Mouse (Mus musculus) layer of hippocampus, postnatal 36 days (tissue): ENCODE measurements around the gene Ager. TPM values are rescaled to one million over a fixed set of nuclear protein-coding genes. Genes with fewer than 3 reads are reported as not detected.

Experiments used
- DNase-seq, 2 experiments: peaks; one replicate each; pipeline ENCODE4 v3.0.0; 2022
- total RNA-seq, 2 experiments: library from RNA; stranded (reverse); gene quantifications; 2 replicates each; pipeline ENCODE4 v1.2.3; 2021

Ager gene
- total RNA-seq, 2 experiments from 2014 or later: 0.60 to 0.94 TPM

DNA sequence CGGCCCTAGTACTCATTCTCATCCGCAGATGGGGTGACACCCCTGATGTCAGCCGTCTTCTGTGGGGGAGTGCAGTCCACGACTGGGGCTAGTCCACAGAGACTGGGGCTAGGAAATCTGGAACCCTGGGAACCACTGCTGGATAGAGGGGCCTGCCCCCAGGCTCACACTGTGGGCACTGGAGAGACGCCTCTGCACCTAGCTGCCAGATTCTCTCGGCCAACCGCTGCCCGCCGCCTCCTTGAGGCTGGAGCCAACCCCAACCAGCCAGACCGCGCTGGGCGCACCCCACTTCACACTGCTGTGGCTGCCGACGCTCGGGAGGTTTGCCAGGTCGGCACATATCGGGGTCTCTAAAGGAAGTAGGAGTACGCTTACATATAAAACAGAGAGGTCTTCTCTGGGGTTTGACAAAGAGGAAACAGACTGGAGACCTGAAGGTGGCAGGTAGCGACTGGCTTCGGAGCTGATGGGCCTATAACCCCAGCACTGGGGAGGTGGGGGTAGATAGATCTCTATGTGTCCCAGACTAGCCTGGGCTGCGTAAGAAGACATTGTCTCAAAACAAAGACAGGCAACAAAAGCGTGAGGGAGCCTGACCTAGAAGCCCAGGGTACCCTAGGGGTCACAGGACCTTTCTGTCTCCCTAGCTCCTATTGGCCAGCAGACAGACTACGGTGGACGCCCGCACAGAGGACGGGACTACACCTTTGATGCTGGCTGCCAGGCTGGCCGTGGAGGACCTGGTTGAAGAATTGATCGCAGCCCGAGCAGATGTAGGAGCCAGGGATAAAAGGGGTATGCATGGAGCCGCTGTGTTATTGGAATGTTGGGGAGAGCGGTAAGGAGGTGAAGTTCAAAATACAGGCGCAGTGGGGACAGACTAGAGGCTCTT lies 11.5 kb upstream of the Ager start:
- DNase-seq: no peak

DNA sequence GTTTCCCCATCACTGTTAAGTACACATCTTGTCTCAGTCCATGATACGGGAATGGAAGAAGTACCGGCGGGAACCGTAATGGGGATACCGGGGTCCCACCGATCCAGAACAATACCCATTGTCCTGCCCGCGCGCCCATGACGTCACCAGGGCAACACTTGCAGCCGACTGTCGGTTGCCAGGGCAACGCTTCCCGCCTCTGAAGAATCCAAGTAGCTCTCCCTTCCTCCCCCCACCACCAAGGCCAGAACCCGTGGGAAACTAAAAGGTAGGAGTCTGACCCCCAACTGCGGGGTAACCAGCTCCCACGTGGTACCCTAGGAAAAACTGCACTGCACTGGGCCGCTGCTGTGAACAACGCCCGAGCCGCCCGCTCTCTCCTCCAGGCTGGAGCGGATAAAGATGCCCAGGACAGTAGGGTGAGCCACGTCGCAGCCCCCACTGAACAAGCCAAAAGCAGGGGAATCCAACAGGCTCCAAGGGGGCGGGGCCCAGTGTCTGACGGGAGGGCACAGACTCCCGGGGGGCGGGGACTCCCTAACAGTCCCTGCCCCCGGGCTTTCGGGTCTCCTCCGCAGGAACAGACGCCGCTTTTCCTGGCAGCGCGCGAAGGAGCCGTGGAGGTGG lies 10.8 kb upstream of the Ager start:
- DNase-seq: peak; percentile 80 to 84

DNA sequence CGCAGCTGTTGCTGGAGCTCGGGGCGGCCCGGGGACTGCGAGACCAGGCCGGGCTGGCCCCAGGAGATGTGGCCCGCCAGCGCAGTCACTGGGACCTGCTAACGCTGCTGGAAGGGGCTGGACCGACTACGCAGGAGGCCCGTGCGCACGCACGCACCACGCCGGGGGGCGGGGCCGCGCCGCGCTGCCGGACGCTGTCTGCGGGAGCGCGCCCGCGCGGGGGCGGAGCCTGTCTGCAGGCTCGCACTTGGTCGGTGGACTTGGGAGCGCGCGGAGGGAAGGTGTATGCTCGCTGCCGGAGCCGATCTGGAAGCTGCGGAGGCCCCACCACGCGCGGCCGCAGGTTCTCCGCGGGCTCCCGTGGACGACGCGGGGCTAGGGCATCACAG lies 10.2 kb upstream of the Ager start:
- peak; percentile 98 for DNase-seq

DNA sequence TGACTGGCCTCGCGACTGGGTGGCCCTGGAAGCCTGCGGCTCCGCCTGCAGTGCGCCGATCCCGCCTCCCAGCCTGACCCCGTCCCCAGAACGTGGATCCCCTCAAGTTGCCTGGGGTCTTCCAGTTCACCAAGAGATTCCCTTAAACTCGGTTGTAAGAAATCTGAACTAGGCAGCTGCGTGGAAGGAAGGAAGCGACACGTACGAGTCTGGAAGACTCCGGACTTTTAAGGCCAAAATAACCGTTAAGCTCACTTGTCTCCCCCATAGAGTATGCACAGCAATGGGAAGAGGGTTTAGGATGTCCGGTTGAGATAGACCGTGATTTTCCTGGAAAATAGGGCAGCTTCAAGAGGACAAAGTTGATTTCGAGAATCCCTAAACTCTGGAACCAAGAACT lies 9.8 kb upstream of the Ager start:
- DNase-seq: no peak

DNA sequence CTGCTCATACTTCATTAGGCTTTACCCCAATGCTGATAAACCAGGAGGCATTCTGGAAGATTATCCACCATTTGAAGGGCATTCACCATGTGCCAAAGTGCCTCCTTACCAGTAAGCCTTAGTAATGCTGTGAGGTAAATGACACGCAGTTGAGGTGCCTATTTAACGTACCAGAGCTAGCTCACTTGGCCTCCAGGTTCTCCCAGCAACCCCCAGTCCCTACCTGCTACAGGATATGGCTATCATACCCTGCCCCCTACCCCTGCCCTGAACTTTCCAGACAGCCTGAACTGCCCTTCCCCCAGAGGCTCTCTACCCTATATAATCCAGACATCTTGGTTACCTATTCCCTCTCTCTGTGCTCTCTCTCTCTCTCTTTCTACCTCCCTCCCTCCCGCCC lies 8.9 kb upstream of the Ager start:
- no peak for DNase-seq

DNA sequence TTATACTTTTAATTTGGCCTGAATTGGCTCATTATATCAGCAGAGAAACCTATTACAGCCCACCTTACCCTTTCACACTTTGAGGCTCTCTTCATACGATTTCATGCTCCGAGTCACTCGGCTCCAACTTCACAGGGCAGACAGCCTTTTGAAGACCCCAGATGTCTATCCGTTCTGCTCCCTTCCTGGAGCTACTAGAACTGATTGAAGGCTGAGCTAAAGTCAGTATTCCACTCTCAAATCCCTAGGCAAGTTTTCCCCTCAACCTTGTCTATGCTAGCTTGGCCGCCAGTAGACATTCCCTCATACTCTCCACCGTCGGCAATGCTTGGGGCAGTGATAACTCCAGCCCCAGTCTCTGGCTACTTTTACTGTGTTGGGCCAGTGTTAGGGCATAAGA lies 8.5 kb upstream of the Ager start:
- no peak for DNase-seq

DNA sequence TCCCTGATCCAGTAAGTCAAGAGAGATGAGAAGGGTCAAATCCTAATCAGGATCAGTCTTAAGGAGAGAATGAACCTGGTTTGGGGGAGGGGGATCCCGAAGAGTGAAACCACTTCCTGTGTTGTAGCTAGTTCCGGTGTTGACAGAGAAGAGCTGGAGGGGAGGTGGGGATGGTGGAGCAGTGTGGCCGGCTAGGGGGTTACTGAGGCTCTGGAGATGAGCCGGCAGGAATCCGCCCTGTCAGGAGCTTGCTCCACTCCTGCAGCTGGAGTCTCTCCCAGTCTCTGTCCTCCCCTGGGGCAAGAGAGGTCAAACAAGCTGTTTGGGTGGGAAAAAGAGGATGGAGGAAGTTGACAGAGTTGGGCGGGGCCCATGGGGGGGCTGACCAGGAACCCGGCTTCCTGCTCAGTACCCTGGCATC lies 8.0 kb upstream of the Ager start, which contains the start of gene Gpsm3:
Gpsm3 (plus strand) TSS at position 126 of the 421 bp plus-strand sequence.
- no peak for DNase-seq

DNA sequence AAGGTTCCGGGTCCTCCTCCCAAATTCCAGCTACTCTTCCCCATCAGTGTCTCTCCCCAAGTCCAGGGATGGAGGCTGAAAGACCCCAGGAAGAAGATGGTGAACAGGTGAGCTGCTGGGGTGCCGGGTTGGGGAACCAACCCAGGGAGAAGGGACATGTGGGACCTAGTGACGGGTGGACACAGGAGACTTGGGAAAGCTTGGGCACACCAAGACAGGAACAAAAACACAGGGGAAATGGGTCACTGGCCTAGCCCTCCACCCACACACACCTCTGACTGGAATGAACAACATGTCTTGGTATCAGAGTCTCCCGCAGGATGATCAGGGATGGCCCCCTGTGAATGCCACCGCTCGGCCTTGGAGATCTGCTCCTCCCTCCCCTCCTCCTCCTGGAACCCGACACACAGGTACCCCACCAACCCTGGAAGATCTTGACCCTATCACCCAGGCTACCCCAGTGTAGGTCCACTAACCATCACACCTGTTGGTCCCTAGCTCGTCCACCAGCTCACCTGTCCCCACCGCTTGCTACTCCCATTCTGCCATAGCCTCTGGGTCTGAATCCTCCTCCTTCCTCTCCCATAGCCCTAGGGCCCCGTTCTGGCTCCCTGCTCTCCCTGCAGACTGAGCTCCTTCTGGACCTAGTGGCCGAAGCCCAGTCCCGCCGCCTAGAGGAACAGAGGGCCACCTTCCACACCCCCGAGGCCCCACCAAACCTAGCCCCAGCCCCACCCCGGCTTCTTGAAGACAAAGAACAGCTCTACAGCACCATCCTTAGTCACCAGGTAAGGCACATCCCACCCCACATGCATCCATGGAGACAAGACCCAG lies 7.3 kb upstream of the Ager start:
- DNase-seq: no peak

DNA sequence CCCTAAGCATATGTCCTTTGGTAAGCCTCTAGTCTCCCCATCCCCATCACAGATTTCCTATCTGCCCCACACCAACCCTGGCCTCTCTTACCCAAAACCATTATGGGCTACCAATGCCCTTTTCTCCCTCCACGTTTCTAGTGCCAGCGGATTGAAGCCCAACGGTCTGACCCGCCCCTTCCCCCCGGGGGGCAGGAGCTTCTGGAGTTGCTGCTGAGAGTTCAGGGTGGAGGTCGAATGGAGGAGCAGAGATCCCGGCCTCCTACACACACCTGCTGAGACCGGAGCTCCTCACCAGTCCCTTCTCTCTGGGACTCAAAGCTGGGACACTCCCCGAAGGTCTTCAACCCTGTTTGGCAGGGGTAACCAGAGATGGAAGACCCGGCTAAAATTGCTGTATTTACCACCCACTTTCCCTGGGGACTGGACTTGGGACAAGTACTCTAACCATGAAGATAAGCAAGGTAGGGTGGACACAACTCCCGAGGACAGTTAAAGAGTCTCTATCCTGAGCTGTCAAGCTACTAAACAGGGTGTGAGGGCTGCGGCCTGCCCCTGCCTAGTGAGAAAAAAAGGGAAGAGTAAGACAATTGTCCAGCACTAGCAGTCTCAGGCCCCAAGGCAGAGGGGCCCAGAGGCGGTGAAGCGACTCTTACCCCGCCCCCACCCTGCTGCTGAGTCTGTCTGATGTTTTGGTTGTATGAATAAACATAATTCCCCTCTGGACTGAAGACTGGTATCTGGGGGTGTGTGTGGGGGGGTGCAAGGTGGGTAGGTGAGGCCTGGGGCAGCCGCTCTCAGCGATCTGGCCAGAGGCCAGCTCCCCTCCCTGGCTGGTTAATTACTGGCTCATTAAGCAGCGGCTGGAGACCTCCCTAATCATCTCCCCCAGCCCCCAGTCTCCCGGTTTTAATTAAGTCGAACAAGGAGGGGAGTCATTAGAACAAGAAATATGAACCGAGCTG lies 6.4 kb upstream of the Ager start, which contains the start of gene Pbx2:
Pbx2 (plus strand) TSS at position 238 of the 965 bp plus-strand sequence.
- no peak for DNase-seq

DNA sequence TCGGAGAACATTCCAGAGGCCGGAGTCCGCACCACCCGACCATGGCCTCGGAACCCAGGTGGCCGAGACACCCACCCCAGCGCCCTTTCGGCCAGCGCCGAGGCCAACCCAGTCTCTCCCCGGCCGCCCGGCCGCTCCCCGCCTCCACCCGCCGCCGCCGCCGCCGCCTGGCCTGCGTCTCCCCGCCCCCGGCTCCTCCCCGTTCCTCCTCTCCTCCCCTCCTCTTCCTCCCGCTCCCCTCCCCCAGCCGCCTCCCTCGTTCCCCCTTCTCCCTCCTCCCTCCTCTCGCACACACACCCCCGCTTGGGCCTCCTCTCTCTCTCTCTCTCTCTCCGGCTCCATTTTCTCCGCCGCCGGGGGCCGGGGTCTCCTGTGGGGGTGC lies 5.7 kb upstream of the Ager start:
- peak; percentile 79 to 81 for DNase-seq

DNA sequence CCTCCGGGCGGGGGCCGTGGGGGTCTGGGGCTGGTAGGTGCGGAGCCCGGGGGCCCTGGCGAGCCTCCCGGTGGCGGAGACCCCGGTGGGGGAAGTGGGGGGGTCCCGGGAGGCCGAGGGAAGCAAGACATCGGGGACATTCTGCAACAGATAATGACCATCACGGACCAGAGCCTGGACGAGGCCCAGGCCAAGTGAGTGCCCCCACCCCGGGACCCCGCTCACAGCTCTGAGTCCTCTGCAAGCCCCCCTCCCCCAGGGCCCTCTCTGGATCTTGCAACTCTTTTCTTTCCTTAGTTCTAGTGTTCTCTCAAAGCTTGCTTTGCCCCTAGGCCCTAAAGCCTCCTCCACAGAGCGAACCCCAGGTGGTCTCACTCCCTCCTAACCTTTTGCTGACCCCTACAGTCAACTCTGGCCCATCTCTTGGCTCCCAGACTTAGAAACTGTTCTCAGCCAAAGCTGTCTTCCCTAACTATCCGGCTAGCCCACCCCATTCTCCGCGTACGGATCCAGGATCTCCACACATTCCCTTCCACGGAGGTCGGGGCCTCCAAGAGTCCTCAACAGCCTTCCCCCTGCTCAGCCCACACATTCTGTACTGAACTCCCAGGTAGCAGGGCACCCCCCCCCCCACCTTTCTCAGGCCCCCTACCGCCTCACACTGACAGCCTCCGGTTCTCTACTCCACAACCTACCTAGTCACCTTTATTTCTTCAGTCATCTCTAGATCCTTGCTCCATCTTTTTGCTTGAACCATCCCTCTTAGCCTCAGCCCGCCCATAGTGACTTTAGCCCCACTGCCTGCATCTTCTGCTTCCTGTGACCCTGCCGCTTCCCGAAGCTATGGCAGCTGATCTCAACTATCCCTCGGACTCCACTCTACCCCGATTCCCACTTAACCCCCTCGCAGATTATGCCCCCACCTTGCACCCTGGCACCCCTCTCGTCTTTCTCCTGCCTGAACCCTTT lies 4.8 kb upstream of the Ager start:
- no peak for DNase-seq

DNA sequence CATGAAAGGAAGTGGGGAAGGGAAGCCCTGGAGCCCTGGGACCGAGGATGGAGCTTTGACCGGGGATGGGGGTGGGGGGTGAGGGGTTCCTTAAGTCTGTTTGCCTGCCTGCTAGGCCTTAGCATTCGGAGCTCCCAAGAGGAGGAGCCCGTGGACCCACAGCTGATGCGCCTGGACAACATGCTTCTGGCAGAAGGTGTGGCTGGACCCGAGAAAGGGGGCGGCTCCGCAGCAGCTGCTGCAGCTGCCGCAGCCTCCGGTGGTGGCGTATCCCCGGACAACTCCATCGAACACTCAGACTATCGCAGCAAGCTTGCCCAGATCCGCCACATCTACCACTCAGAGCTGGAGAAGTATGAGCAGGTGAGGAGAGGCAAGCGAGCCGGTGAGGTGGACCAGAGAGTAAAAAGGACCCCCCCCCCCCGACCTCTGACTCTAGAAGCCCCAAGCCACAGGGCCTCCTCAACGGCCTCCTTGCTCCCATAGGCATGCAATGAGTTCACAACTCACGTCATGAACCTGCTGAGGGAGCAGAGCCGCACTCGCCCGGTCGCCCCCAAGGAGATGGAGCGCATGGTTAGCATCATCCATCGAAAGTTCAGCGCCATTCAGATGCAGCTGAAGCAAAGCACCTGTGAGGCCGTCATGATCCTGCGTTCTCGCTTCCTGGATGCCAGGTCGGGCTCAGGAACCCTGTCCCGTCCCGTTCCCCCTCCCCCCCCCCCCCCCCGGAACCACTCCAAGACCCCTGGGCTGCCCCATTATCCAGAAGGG lies 3.7 kb upstream of the Ager start:
- no peak for DNase-seq

DNA sequence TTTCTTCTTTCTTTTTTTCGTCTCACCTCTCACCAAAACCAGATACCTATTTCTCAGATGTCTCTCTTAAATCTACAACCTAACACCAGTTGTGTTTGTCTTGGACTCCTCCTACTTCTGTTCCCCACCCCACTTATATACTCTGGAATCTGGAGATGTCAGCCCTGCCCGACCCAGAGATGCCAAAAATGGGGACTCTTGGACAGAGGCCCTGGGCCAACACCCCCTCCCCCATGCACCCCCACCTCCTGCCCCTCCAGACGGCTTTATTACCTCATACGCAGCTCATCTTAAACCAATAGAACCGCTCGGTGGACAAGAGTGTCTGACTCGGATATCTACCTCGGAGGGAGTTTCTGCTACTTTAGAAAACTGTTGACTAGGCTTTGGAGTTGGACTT lies 1.6 kb upstream of the Ager start:
- DNase-seq: no peak

DNA sequence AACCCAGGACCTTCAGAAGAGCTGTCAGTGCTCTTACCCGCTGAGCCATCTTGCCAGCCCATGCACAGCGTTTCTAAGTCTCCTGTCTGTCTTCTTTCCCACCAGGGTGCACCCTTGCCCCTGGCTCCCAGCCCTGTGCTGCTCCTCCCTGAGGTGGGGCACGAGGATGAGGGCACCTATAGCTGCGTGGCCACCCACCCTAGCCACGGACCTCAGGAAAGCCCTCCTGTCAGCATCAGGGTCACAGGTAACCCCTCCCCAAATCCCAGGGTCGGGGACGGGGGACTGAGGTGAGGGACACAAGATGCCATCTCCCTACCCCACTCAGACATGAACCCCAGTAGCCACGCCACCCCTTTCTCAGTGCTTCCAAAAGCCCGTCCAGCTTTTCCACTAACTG lies 2.2 kb downstream of the Ager start:
- no peak for DNase-seq

DNA sequence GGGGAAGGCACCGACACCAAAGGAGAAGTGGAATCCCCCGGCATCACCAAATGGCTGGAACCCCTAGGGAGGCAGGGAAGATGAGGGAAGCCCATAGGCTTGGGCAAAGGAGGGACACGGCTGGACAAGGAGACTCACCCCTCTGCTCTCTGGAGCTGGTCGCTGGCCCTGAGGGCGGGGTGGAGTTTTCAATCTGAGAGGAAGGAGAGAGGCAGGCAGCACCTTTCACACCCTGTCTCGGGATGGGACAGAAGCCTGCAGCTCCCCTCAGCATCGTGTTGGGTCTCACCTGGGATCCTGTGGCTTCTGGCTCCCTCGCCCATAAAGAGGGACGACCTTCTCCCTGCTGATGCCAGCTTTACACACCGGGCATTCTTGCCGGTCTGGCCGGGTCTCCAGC lies 4.1 kb downstream of the Ager start:
- DNase-seq: no peak

DNA sequence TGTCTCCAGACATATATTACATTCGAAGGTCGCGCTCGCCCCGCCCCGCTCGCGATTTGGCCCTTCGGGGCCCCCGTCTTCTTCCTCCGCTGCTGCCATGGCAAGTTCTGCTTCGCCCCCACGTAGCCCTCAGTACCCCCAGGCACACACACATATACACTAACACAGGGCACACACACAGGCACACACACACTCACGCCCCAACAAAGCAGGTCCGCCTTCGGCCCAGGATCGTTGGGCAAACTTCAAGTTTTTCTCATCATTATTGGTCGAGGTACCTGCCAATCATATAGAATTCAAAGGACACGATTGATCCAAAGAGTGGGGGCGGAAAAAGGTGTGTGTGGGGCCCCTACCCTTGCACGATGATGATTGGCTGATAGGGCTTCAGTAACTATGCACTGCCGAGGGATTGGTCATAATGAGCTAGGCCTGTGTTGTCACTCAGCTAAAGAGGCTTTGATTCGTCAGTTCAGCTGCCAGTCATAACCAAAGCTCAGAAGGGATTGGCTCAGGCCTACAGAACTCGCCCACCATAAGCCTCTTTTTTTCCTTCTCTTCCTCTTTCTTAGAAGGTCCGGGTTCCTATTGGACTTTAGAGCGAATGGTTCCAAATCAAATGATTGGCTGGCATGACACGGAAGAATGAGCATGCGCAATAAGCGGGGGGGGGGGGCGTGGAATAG lies 5.9 kb downstream of the Ager start, which contains the start of gene Rnf5:
Rnf5 (minus strand) TSS at position 316 of the 686 bp plus-strand sequence.
- peak; percentile 96 to 97 for DNase-seq

DNA sequence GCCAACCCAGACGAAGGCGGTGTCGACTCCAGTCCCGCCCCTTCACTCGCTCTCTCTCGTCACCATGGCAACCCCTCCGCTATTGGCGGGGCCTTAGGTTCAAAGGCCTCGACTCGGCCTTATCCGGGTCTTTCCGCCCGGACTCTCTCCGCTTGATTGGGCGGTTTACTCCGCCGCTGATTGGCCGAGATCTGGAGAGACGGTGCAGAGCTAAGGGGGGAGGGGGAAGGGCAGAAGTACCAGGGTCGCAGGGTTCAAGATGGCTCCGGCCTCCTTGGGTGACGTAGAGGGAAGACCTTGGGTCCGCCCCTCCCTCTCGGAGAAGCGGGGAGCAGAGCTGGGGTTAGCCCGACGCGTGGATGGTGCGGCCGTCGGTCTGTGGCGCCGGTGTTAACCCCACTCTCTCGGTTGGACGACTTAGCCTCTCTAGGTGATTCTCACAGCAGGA lies 6.4 kb downstream of the Ager start, which contains the start of gene Agpat1:
Agpat1 (plus strand) TSS at position 202 of the 448 bp plus-strand sequence.
- DNase-seq: peak; percentile 94 to 98

DNA sequence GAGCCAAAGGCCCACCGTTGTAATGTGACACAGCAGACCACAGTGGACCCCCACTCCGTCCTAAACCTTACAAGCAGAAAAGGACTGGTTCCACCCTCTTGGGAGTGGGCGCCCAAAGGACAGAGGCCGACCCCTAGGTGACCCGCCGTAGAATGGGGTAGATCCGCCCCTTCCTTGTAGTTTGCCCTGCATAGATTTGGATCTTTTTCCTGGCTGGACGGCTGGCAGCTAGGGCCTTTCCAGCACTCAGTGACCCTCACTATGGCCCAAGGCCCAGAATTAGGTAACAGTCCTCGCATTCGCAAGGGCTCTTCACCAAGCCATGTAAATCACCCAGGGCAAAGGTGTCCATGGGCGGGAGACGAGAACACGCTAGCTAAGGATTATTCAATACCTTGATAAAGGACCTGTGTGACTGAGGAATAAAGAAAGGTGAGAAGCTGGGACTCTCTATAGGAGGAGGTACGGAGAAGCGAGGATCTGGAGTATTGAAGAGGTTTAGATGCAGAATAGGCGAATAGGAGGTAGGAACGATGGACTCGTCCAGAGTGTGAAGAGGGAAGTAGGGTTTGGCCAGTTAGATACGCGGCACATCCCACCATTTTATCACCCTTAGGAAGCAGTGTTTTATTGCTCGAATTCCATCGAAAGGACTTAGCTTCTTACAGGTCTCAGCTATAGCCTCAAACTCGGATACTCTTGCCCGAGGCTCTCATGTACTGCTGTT lies 7.0 kb downstream of the Ager start:
- DNase-seq: peak in 1 of 2 experiments; percentile 20
